Mouse (Mus musculus): ENCODE measurements around the gene Hpdl. TPM values are rescaled to one million over a fixed set of nuclear protein-coding genes. Genes with fewer than 3 reads are reported as not detected.

Gene Hpdl
- polyA plus RNA-seq, 1 experiment from 2014 or later = 1.5 TPM

Other genes starting within 250 kb of the Hpdl start
- 2.4 and 2.5 TPM in 2 replicates for gene Ccdc17, start 225.1 kb downstream of the Hpdl start, polyA plus RNA-seq (2016; fragmentation: Nextera tagmentation; extraction: Ambion mirVana)
- 322 and 325 TPM in 2 replicates for gene Nasp, start 193.8 kb downstream of the Hpdl start, polyA plus RNA-seq (2016; fragmentation: Nextera tagmentation; extraction: Ambion mirVana)
- gene Akr1a1, start 170.0 kb downstream of the Hpdl start, polyA plus RNA-seq (2016; fragmentation: Nextera tagmentation; extraction: Ambion mirVana) = 634 and 637 TPM in 2 replicates
- gene Prdx1, start 136.2 kb downstream of the Hpdl start, polyA plus RNA-seq (2016; fragmentation: Nextera tagmentation; extraction: Ambion mirVana) = 1,153 and 1,285 TPM in 2 replicates
- 25.2 and 27.9 TPM in 2 replicates for gene Mmachc, start 113.3 kb downstream of the Hpdl start, polyA plus RNA-seq (2016; fragmentation: Nextera tagmentation; extraction: Ambion mirVana)
- gene Ccdc163, start 113.2 kb downstream of the Hpdl start, polyA plus RNA-seq (2016; fragmentation: Nextera tagmentation; extraction: Ambion mirVana) = 27.1 and 27.5 TPM in 2 replicates
- 13.2 and 13.5 TPM in 2 replicates for gene Tesk2, start 100.8 kb downstream of the Hpdl start, polyA plus RNA-seq (2016; fragmentation: Nextera tagmentation; extraction: Ambion mirVana)
- gene Toe1, start 14.1 kb downstream of the Hpdl start, polyA plus RNA-seq (2016; fragmentation: Nextera tagmentation; extraction: Ambion mirVana) = 39.1 and 40.8 TPM in 2 replicates
- 22.1 and 23.5 TPM in 2 replicates for gene Mutyh, start 14.0 kb downstream of the Hpdl start, polyA plus RNA-seq (2016; fragmentation: Nextera tagmentation; extraction: Ambion mirVana)
- 0.58 and 0.70 TPM in 2 replicates for gene Zswim5, start 55.7 kb upstream of the Hpdl start, polyA plus RNA-seq (2016; fragmentation: Nextera tagmentation; extraction: Ambion mirVana)
- 110 and 111 TPM in 2 replicates for gene Urod, start 172.7 kb upstream of the Hpdl start, polyA plus RNA-seq (2016; fragmentation: Nextera tagmentation; extraction: Ambion mirVana)
- gene Hectd3, start 173.6 kb upstream of the Hpdl start, polyA plus RNA-seq (2016; fragmentation: Nextera tagmentation; extraction: Ambion mirVana) = 10.7 and 10.8 TPM in 2 replicates
- 53.0 and 54.0 TPM in 2 replicates for gene Eif2b3, start 197.7 kb upstream of the Hpdl start, polyA plus RNA-seq (2016; fragmentation: Nextera tagmentation; extraction: Ambion mirVana)

Measured in limb, embryonic 12.5 days (tissue).